Mouse (Mus musculus): ENCODE results near the gene Aspm. TPM values are rescaled to one million over a fixed set of nuclear protein-coding genes. Genes with fewer than 3 reads are reported as not detected.

The Aspm gene
- polyA plus RNA-seq, 1 experiment from 2014 or later, result 3.2 TPM

DNA sequence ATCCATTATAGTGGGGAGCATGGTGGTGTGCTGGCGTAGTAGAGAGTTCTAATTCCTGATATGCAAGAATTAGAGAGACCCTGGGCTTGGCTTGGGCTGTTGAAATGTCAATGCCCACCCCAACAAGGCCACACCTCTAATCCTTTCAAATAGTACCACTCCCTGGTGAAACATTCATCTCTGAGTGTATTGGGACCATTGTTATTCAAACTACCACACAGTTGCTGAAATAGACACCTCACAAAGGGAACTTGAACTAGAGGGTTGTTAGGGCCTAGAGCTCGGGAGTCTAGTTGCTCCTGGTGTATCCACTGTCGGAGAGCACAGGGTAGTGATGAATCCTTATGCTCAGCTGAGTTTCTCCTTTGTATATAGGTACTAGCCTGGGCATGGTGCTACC, 40.1 kb downstream of the Aspm start:
- no peak overlapping the region for H3K4me3 ChIP-seq (ENCODE audit: low read depth, low read length)
- H3K9me3 ChIP-seq (ENCODE audit: control insufficient read depth), result no peaks in the 10 kb centered on the region
- no peak overlapping the region for H3K27ac ChIP-seq (ENCODE audit: low read depth, low read length)
- H3K9ac ChIP-seq (ENCODE audit: low read depth, low read length), result no peak overlapping the region
- 89% methylated on average over 3 of the region's 3 CpGs for WGBS
- H3K36me3 ChIP-seq (ENCODE audit: control insufficient read depth, insufficient read depth), result peaks cover 31% of the 10 kb centered on the region
- no peak for TF ChIP-seq CTCF (IDR thresholded peaks at IDR 0.05; ENCODE audit: low read depth)
- no peaks in the 10 kb centered on the region for H3K4me1 ChIP-seq (replicated peaks; ENCODE audit: control insufficient read depth, insufficient read depth, low read length)
- no peak for ATAC-seq
- no peak overlapping the region for H3K4me2 ChIP-seq (replicated peaks; ENCODE audit: low read depth)
- H3K27me3 ChIP-seq (replicated peaks; ENCODE audit: control insufficient read depth, insufficient read depth, low read length), result no peaks in the 10 kb centered on the region

DNA sequence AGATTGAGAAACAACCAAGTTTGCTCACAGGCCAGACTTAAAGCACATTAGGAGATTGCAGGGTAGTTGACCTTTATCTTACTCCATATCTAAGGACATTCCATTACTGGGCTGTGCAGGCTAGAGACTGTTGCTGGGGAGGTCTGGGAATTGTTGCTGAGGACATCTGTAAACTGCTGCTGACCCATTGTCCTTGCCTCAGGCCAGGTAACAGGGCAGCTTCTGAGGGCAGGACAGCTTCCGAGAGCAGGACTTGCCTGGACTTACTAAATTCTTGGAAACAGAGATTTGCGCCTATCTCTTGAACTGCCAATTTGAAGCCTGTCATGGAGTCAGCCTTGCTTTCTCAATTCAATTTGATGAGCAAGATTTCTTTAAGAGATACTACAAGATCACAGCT, 40.8 kb downstream of the Aspm start:
- Histone ChIP-seq H3K4me3 (ENCODE audit: low read depth, low read length) (no peak overlapping the region), H3K4me2 (replicated peaks; ENCODE audit: low read depth) (no peak overlapping the region), H3K9ac (ENCODE audit: low read depth, low read length) (no peak overlapping the region), H3K9me3 (ENCODE audit: control insufficient read depth) (no peaks in the 10 kb centered on the region), H3K27ac (ENCODE audit: low read depth, low read length) (no peak overlapping the region), H3K36me3 (ENCODE audit: control insufficient read depth, insufficient read depth) (peaks cover 23% of the 10 kb centered on the region), H3K4me1 (replicated peaks; ENCODE audit: control insufficient read depth, insufficient read depth, low read length) (no peaks in the 10 kb centered on the region), H3K27me3 (replicated peaks; ENCODE audit: control insufficient read depth, insufficient read depth, low read length) (no peaks in the 10 kb centered on the region)
- ATAC-seq, result no peak
- WGBS, result 87% methylated on average over 2 of the region's 2 CpGs
- TF ChIP-seq CTCF (IDR thresholded peaks at IDR 0.05; ENCODE audit: low read depth), result no peak

DNA sequence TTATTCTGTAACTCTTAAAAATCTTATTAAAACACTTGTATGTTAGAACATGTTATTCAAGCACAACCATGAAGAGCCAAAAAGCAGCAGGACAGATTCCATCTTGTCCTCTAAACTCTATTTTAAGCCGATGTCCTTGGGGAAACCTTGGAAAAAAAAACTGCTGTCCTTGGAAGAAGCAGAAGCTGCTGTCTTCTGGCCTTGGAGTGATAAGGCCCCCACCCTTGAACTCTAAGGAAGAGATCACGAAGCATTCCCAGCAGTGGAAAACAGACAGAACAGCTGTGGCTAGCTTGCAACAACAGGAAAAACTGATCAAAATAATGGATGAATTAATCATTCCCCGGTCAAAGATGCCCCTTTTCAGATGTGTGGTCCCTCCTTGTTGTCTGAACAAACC, 41.6 kb downstream of the Aspm start:
- no peaks in the 10 kb centered on the region for H3K27me3 ChIP-seq (replicated peaks; ENCODE audit: control insufficient read depth, insufficient read depth, low read length)
- H3K27ac ChIP-seq (ENCODE audit: low read depth, low read length), result no peak overlapping the region
- no peak for TF ChIP-seq CTCF (IDR thresholded peaks at IDR 0.05; ENCODE audit: low read depth)
- no peaks in the 10 kb centered on the region for H3K9me3 ChIP-seq (ENCODE audit: control insufficient read depth)
- no peaks in the 10 kb centered on the region for H3K4me1 ChIP-seq (replicated peaks; ENCODE audit: control insufficient read depth, insufficient read depth, low read length)
- H3K36me3 ChIP-seq (ENCODE audit: control insufficient read depth, insufficient read depth), result peaks cover 19% of the 10 kb centered on the region
- H3K4me3 ChIP-seq (ENCODE audit: low read depth, low read length), result no peak overlapping the region
- ATAC-seq, result no peak
- WGBS, result 82% methylated on average over 3 of the region's 3 CpGs
- no peak overlapping the region for H3K4me2 ChIP-seq (replicated peaks; ENCODE audit: low read depth)
- no peak overlapping the region for H3K9ac ChIP-seq (ENCODE audit: low read depth, low read length)

DNA sequence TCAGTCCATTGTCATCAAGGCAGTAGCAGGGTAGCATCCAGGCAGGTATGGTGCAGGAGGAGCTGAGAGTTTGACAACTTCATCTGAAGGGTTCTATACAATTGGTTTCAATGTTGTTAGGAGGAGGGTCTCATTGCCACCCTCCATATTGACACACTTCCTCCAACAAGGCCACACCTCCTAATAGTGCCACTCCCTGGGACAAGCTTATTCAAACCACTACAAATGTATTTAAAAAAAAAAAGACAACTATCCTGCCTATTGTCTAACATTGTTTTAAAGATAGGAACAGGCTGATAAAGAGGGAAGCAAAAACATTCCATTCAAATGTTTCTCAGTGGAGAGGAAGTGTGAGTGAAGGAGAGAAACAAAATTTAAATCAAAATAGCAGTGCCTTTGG, 45.2 kb downstream of the Aspm start:
- no peak overlapping the region for H3K9ac ChIP-seq (ENCODE audit: low read depth, low read length)
- no peak for TF ChIP-seq CTCF (IDR thresholded peaks at IDR 0.05; ENCODE audit: low read depth)
- no peak overlapping the region for H3K4me2 ChIP-seq (replicated peaks; ENCODE audit: low read depth)
- no peak overlapping the region for H3K4me3 ChIP-seq (ENCODE audit: low read depth, low read length)
- H3K9me3 ChIP-seq (ENCODE audit: control insufficient read depth), result no peaks in the 10 kb centered on the region
- ATAC-seq, result no peak
- H3K36me3 ChIP-seq (ENCODE audit: control insufficient read depth, insufficient read depth), result peaks cover 3% of the 10 kb centered on the region; the same call in 1 of the 2 replicates
- no peaks in the 10 kb centered on the region for H3K4me1 ChIP-seq (replicated peaks; ENCODE audit: control insufficient read depth, insufficient read depth, low read length)
- H3K27me3 ChIP-seq (replicated peaks; ENCODE audit: control insufficient read depth, insufficient read depth, low read length), result no peaks in the 10 kb centered on the region
- H3K27ac ChIP-seq (ENCODE audit: low read depth, low read length), result no peak overlapping the region

DNA sequence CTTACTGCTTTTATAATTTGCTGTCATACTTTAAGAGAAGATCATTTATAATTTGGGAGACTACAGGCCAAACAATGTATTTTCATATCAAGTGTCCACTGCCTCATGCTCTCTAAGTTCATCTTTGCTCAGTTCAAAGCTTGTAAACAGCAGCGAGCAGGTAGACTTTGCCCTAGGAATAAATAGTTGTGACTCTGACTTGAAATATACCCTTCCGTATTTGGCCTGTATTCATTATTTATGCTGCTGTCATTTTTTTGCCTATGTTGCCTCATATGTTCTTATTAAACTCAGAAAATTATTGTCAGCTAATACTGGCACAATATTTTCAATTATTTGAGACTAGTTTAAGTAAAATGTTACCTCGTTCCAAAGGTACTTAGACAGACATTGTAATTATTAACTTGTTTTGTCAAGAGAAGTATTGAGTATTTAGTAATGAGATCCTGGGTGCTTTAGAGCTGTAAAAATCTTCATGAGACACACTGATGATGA, 46.7 kb downstream of the Aspm start, which contains the start of gene F13b:
TSS of gene F13b (plus strand) at position 445 of the 495 bp plus-strand sequence.
- no peak within 1 kb of the TSS for H3K27ac ChIP-seq (ENCODE audit: low read depth, low read length)
- TF ChIP-seq CTCF (IDR thresholded peaks at IDR 0.05; ENCODE audit: low read depth), result no peak
- no peak within 1 kb of the TSS for H3K4me2 ChIP-seq (replicated peaks; ENCODE audit: low read depth)
- no peak within 1 kb of the TSS for H3K4me3 ChIP-seq (ENCODE audit: low read depth, low read length)
- H3K9me3 ChIP-seq (ENCODE audit: control insufficient read depth), result no peaks in the 10 kb centered on the region
- ATAC-seq, result peak; percentile 76
- H3K4me1 ChIP-seq (replicated peaks; ENCODE audit: control insufficient read depth, insufficient read depth, low read length), result no peaks in the 10 kb centered on the region
- H3K27me3 ChIP-seq (replicated peaks; ENCODE audit: control insufficient read depth, insufficient read depth, low read length), result no peaks in the 10 kb centered on the region
- H3K9ac ChIP-seq (ENCODE audit: low read depth, low read length), result no peak within 1 kb of the TSS
- H3K36me3 ChIP-seq (ENCODE audit: control insufficient read depth, insufficient read depth), result no peaks in the 10 kb centered on the region
- 42% methylated on average over 3 of the region's 3 CpGs for WGBS

DNA sequence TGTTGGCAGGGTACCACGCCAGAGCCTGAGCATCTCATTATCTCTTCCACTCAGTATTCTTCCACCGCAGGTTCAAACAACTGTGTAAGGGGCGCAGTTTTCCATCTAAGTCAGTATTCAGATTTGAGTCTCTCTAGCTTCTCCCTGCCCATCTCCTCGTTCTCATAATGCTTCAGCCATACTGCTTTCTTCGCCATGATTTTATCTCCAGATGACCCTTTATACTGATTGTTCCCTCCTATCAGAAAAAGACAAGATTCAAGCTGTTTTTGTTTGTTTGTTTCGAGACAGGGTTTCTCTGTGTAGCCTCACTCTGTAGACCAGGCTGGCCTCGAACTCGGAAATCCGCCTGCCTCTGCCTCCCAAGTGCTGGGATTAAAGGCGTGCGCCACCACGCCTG, 60.0 kb downstream of the Aspm start:
- Histone ChIP-seq H3K4me3 (ENCODE audit: low read depth, low read length) (no peak overlapping the region), H3K27ac (ENCODE audit: low read depth, low read length) (no peak overlapping the region), H3K9me3 (ENCODE audit: control insufficient read depth) (no peaks in the 10 kb centered on the region), H3K4me2 (replicated peaks; ENCODE audit: low read depth) (no peak overlapping the region), H3K36me3 (ENCODE audit: control insufficient read depth, insufficient read depth) (no peaks in the 10 kb centered on the region), H3K9ac (ENCODE audit: low read depth, low read length) (no peak overlapping the region), H3K4me1 (replicated peaks; ENCODE audit: control insufficient read depth, insufficient read depth, low read length) (no peaks in the 10 kb centered on the region), H3K27me3 (replicated peaks; ENCODE audit: control insufficient read depth, insufficient read depth, low read length) (no peaks in the 10 kb centered on the region)
- 86% methylated on average over 12 of the region's 12 CpGs for WGBS
- no peak for ATAC-seq
- no peak for TF ChIP-seq CTCF (IDR thresholded peaks at IDR 0.05; ENCODE audit: low read depth)

Other genes starting within 250 kb of the Aspm start
- 0.03 TPM in 1 of 2 replicates, not detected in the other for gene Crb1, start 77.7 kb upstream of the Aspm start, polyA plus RNA-seq (2015; fragmentation: Nextera tagmentation; extraction: Ambion mirVana)
- 2.4 and 3.2 TPM in 2 replicates for gene Zbtb41, start 32.5 kb upstream of the Aspm start, polyA plus RNA-seq (2015; fragmentation: Nextera tagmentation; extraction: Ambion mirVana)
- 0.31 TPM in 2 replicates for gene F13b, start 46.9 kb downstream of the Aspm start, polyA plus RNA-seq (2015; fragmentation: Nextera tagmentation; extraction: Ambion mirVana)
- not detected in 2 replicates for gene Cfhr1, start 105.5 kb downstream of the Aspm start, polyA plus RNA-seq (2015; fragmentation: Nextera tagmentation; extraction: Ambion mirVana)